Mouse (Mus musculus): Measurements from ENCODE around the gene Apbb2. TPM values are rescaled to one million over a fixed set of nuclear protein-coding genes. Genes with fewer than 3 reads are reported as not detected.

Apbb2 gene
- total RNA-seq (2014; rRNA removed) (54.5 and 64.6 TPM in 2 replicates), polyA plus RNA-seq (2015; fragmentation: Nextera tagmentation; extraction: Ambion mirVana) (56.2 and 77.2 TPM in 2 replicates)

DNA sequence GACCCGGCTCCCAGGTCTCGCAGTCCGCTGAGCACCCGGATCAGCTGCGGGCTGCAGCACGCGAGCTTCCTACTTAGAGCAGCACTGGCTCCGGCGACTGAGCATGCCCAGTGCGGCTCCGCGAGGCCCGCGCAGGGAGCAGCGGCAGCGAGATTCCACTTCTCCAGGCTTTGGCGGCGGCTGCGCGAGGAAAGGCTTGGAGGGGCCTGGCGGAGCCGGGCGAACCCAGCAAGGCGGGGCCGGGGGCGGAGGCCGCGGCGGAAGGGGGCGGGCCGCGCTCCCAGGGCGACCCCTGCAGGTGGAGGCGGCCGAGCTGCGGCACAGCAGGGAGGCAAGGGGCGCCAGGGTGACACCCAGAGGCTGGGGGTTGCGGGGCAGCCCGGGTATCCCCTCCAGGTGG, at the start of gene Apbb2:
TSS of gene Apbb2 (minus strand) at position 188 of the 400 bp plus-strand sequence.
- H3K4me2 ChIP-seq (ENCODE audit: low read depth): peak within 1 kb of the TSS; percentile 69
- DNase-seq: peak; percentile 97
- no peaks in the 10 kb centered on the region for H3K36me3 ChIP-seq (ENCODE audit: insufficient read depth)
- under 1% methylated on average over 34 of the region's 39 CpGs for WGBS
- H3K4me1 ChIP-seq (ENCODE audit: insufficient read depth): 0 out of 2 replicates have a peak, but pooled peaks cover 7% of the 10 kb centered on the region
- H3K4me3 ChIP-seq (ENCODE audit: low read depth, low read length): peak within 1 kb of the TSS; percentile 87
- ATAC-seq: peak; percentile 97
- no peaks in the 10 kb centered on the region for H3K27me3 ChIP-seq (ENCODE audit: insufficient read depth, low read length)
- peak; percentile 77 for TF ChIP-seq CTCF (IDR thresholded peaks at IDR 0.05; ENCODE audit: low read depth)
- H3K9me3 ChIP-seq (ENCODE audit: low read length): no peaks in the 10 kb centered on the region
- peak within 1 kb of the TSS; percentile 94 for H3K27ac ChIP-seq (ENCODE audit: low read depth, low read length)
- peak within 1 kb of the TSS; percentile 90 for H3K9ac ChIP-seq

DNA sequence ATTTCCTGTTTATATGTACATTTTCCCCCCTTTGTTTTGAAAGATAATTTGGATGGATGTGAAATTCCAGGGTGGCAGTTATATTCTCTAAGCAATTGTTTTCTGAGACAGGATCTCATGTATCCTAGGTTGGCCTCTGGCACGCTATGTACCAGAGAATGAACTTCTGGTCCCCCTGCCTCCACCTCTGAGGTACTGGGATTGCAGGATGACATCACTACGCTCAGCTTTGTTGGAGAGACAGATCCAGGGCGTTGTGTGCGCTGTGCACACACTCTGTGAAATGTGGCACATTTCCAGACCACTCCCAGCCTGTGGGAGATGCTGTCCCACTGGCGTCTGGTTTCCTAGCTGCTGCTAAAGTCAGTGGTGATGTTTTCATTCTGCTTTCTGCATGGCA, 35.6 kb upstream of the Apbb2 start:
- Histone ChIP-seq H3K9ac (no peak overlapping the region), H3K4me3 (ENCODE audit: low read depth, low read length) (no peak overlapping the region), H3K9me3 (ENCODE audit: low read length) (no peaks in the 10 kb centered on the region), H3K36me3 (ENCODE audit: insufficient read depth) (no peaks in the 10 kb centered on the region), H3K4me2 (ENCODE audit: low read depth) (no peak overlapping the region), H3K27me3 (ENCODE audit: insufficient read depth, low read length) (no peaks in the 10 kb centered on the region), H3K4me1 (ENCODE audit: insufficient read depth) (no peaks in the 10 kb centered on the region), H3K27ac (ENCODE audit: low read depth, low read length) (0 out of 2 replicates have a peak overlapping the region, but pooled peaks have one; percentile 15)
- ATAC-seq (peak; percentile 73), DNase-seq (peak; percentile 57)
- no peak for TF ChIP-seq CTCF (IDR thresholded peaks at IDR 0.05; ENCODE audit: low read depth)
- 24% methylated on average over 5 of the region's 5 CpGs for WGBS

DNA sequence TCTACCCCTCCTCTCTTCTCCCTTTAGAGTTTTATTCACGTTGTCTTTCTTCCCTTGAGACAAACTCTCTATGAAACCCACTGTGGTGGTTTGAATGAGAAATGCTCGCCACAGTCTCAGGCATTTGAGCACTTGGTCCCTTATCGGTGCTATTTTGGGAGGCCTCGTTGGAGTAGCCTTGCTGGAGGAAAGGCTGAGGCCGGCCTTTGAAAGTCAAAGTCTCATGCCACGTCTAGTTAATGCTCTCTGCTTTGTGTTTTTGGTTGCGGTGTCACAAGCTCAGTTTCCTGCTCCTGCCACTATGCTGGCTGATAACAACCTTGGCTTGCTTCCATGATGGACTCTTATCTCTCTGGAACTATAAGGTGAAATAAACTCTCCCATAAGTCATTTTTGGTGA, 28.9 kb upstream of the Apbb2 start:
- ATAC-seq: no peak
- Histone ChIP-seq H3K4me1 (ENCODE audit: insufficient read depth) (no peaks in the 10 kb centered on the region), H3K27me3 (ENCODE audit: insufficient read depth, low read length) (no peaks in the 10 kb centered on the region), H3K9me3 (ENCODE audit: low read length) (no peaks in the 10 kb centered on the region), H3K27ac (ENCODE audit: low read depth, low read length) (no peak overlapping the region), H3K36me3 (ENCODE audit: insufficient read depth) (no peaks in the 10 kb centered on the region), H3K4me2 (ENCODE audit: low read depth) (no peak overlapping the region), H3K9ac (no peak overlapping the region), H3K4me3 (ENCODE audit: low read depth, low read length) (no peak overlapping the region)
- TF ChIP-seq CTCF (IDR thresholded peaks at IDR 0.05; ENCODE audit: low read depth): no peak
- WGBS: 64% methylated on average over 7 of the region's 7 CpGs
- DNase-seq: no peak

DNA sequence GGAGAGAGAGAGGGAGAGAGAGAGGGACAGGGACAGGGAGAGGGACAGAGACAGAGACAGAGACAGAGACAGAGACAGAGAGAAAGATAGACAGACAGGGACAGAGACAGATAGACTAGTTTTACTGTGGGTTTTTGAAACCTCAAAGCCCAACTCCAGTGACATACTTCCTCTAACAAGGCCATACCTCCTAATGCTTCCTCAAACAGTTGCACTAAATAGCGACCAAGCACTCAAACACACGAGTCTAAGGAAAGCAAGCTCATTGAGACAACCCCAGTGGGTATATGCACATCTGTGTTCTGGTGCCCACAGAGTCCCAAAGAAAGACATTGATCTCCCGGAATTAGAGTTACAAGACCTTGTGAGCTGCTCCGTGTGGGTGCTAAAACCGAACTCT, 24.7 kb upstream of the Apbb2 start:
- no peak overlapping the region for H3K27ac ChIP-seq (ENCODE audit: low read depth, low read length)
- WGBS: 89% methylated on average over 5 of the region's 5 CpGs

DNA sequence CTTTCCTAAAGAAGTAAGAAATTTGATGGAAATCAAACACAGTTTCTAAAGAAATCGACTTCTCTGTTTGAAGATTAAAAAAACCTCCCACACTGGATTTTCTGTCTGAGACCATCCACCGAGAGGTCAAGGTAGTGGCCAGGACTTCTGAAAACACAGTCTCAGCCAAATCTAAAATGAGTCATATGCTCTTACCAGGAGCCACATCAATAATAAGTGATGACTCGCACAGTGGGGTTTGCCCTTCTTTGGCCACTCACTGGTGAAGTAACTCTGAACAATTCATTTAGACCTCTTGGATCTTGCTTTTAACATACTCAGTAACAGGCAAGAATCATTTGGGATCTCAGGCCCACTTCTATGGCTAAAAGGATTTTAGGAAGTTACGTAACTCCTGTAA, 23.6 kb upstream of the Apbb2 start:
- Histone ChIP-seq H3K4me2 (ENCODE audit: low read depth) (no peak overlapping the region), H3K4me1 (ENCODE audit: insufficient read depth) (no peaks in the 10 kb centered on the region), H3K9ac (no peak overlapping the region), H3K4me3 (ENCODE audit: low read depth, low read length) (no peak overlapping the region), H3K36me3 (ENCODE audit: insufficient read depth) (no peaks in the 10 kb centered on the region), H3K27ac (ENCODE audit: low read depth, low read length) (no peak overlapping the region), H3K27me3 (ENCODE audit: insufficient read depth, low read length) (no peaks in the 10 kb centered on the region), H3K9me3 (ENCODE audit: low read length) (no peaks in the 10 kb centered on the region)
- ATAC-seq (no peak), DNase-seq (no peak)
- WGBS: 88% methylated on average over 4 of the region's 4 CpGs
- no peak for TF ChIP-seq CTCF (IDR thresholded peaks at IDR 0.05; ENCODE audit: low read depth)

More for the DNA sequence above, 24.7 kb upstream of the Apbb2 start:
- TF ChIP-seq CTCF (IDR thresholded peaks at IDR 0.05; ENCODE audit: low read depth): no peak
- H3K27me3 ChIP-seq (ENCODE audit: insufficient read depth, low read length): no peaks in the 10 kb centered on the region
- no peaks in the 10 kb centered on the region for H3K9me3 ChIP-seq (ENCODE audit: low read length)
- no peak for DNase-seq
- H3K4me1 ChIP-seq (ENCODE audit: insufficient read depth): no peaks in the 10 kb centered on the region
- H3K9ac ChIP-seq: no peak overlapping the region
- H3K4me3 ChIP-seq (ENCODE audit: low read depth, low read length): no peak overlapping the region
- no peak for ATAC-seq
- no peaks in the 10 kb centered on the region for H3K36me3 ChIP-seq (ENCODE audit: insufficient read depth)
- H3K4me2 ChIP-seq (ENCODE audit: low read depth): no peak overlapping the region

DNA sequence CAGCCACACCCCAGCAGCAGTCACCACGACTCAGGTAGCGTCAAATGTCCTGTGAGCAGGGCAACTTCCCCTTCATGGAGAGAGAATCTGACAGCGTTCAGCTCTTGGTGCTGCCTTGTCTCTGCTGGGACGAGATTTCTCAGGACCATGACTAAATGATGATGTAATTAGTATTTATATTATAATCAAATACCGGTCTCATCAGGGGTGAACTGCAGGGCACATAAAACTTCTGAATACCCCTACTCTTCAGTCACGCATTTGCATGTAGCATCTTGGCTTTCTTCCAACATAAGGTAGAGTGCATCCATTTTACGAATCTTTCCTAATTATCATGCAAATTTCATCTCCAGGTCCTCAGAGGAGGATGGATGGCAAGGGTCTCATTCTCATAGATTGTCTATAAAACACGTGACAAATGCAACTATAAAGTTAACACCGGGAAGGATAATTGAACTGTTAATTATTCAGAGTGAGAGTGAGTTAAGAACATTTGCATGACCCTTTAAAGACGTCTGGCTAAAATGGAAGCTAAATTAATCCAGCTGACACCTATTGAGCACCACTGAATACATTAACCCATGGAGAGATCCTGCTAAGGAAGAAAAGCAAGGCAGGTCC, 17.0 kb upstream of the Apbb2 start:
- Histone ChIP-seq H3K36me3 (ENCODE audit: insufficient read depth) (no peaks in the 10 kb centered on the region), H3K4me1 (ENCODE audit: insufficient read depth) (no peaks in the 10 kb centered on the region), H3K9me3 (ENCODE audit: low read length) (no peaks in the 10 kb centered on the region), H3K4me2 (ENCODE audit: low read depth) (no peak overlapping the region), H3K27me3 (ENCODE audit: insufficient read depth, low read length) (no peaks in the 10 kb centered on the region), H3K4me3 (ENCODE audit: low read depth, low read length) (no peak overlapping the region), H3K9ac (no peak overlapping the region), H3K27ac (ENCODE audit: low read depth, low read length) (no peak overlapping the region)
- 26% methylated on average over 10 of the region's 10 CpGs for whole genome bisulfite sequencing
- no peak for TF ChIP-seq CTCF (IDR thresholded peaks at IDR 0.05; ENCODE audit: low read depth)
- ATAC-seq (no peak), DNase-seq (no peak)

DNA sequence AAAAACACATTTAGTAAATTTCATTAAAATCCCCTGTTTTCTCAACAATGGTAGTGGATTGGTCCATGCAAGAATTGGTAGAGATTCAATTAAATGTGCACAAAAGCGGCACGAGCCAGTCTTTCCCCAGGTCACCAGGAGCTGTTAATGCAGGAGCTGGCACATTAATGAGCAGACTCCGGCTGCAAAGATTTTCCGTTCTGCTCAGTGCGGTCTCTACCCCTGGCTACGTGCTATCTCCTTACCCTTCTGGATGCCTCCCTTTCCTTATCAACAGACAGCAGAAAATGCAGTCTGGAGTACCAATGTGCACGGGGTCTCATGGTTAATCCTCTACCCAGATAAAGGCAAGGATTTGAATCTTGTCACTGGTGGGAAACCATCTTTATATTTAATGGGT, 9.2 kb upstream of the Apbb2 start:
- no peak overlapping the region for H3K27ac ChIP-seq (ENCODE audit: low read depth, low read length)

More for the DNA sequence above, 9.2 kb upstream of the Apbb2 start:
- no peak overlapping the region for H3K4me3 ChIP-seq (ENCODE audit: low read depth, low read length)
- no peaks in the 10 kb centered on the region for H3K36me3 ChIP-seq (ENCODE audit: insufficient read depth)
- H3K9ac ChIP-seq: no peak overlapping the region
- 18% methylated on average over 7 of the region's 7 CpGs for WGBS
- TF ChIP-seq CTCF (IDR thresholded peaks at IDR 0.05; ENCODE audit: low read depth): no peak
- H3K4me1 ChIP-seq (ENCODE audit: insufficient read depth): no peaks in the 10 kb centered on the region
- ATAC-seq: no peak
- no peak for DNase-seq
- no peaks in the 10 kb centered on the region for H3K9me3 ChIP-seq (ENCODE audit: low read length)
- no peaks in the 10 kb centered on the region for H3K27me3 ChIP-seq (ENCODE audit: insufficient read depth, low read length)
- H3K4me2 ChIP-seq (ENCODE audit: low read depth): no peak overlapping the region
